Mouse (Mus musculus): Measurements from ENCODE around the gene Abcg8. TPM values are rescaled to one million over a fixed set of nuclear protein-coding genes. Genes with fewer than 3 reads are reported as not detected.

The Abcg8 gene
- polyA plus RNA-seq (2016; fragmentation: Nextera tagmentation; extraction: Ambion mirVana): not detected in 2 replicates

GRCm38 (mm10) chr17:84675951-84676366 is at the start of gene Abcg8:
Gene Abcg8 (plus strand): TSS chr17:84676302.
- Histone ChIP-seq H3K4me1 (peaks cover 7% of the 10 kb centered on the region; the same call in 1 of the 2 replicates), H3K9me3 (no peaks in the 10 kb centered on the region), H3K27me3 (replicated peaks) (peaks cover 11% of the 10 kb centered on the region; the same call in 1 of the 2 replicates), H3K4me2 (replicated peaks) (peak within 1 kb of the TSS; percentile 64), H3K9ac (peak within 1 kb of the TSS; percentile 30; the same call in 1 of the 2 replicates), H3K36me3 (no peaks in the 10 kb centered on the region), H3K27ac (no peak within 1 kb of the TSS), H3K4me3 (peak within 1 kb of the TSS; percentile 32)
- peak; percentile 48; the same call in 1 of the 2 replicates for ATAC-seq (ENCODE audit: low FRiP score, low read depth)
- 3% methylated on average over 24 of the region's 24 CpGs for WGBS

- Histone ChIP-seq H3K4me3 (peak overlapping the region; percentile 60), H3K9me3 (no peaks in the 10 kb centered on the region), H3K4me2 (replicated peaks) (peak overlapping the region; percentile 73), H3K27ac (no peak overlapping the region), H3K9ac (peak overlapping the region; percentile 55), H3K27me3 (replicated peaks) (no peaks in the 10 kb centered on the region), H3K36me3 (no peaks in the 10 kb centered on the region), H3K4me1 (peaks cover 6% of the 10 kb centered on the region)
- ATAC-seq (ENCODE audit: low FRiP score, low read depth): peak; percentile 55; the same call in 1 of the 2 replicates
- WGBS: 44% methylated on average over 9 of the region's 9 CpGs
Observed at GRCm38 (mm10) chr17:84626857-84627305, 49.2 kb upstream of the Abcg8 start.

GRCm38 (mm10) chr17:84627721-84628120 is 48.4 kb upstream of the Abcg8 start:
- Histone ChIP-seq H3K27ac (no peak overlapping the region), H3K9ac (no peak overlapping the region), H3K4me1 (peaks cover 6% of the 10 kb centered on the region), H3K36me3 (0 out of 2 replicates have a peak, but pooled peaks cover 3% of the 10 kb centered on the region), H3K27me3 (replicated peaks) (no peaks in the 10 kb centered on the region), H3K4me3 (no peak overlapping the region), H3K4me2 (replicated peaks) (no peak overlapping the region), H3K9me3 (no peaks in the 10 kb centered on the region)
- no peak for ATAC-seq (ENCODE audit: low FRiP score, low read depth)
- 84% methylated on average over 10 of the region's 10 CpGs for WGBS

GRCm38 (mm10) chr17:84628611-84629010 is 47.5 kb upstream of the Abcg8 start:
- no peak for ATAC-seq (ENCODE audit: low FRiP score, low read depth)
- no peaks in the 10 kb centered on the region for H3K27me3 ChIP-seq (replicated peaks)
- 0 out of 2 replicates have a peak, but pooled peaks cover 3% of the 10 kb centered on the region for H3K36me3 ChIP-seq
- H3K27ac ChIP-seq: no peak overlapping the region
- H3K4me3 ChIP-seq: no peak overlapping the region
- H3K4me2 ChIP-seq (replicated peaks): no peak overlapping the region
- 87% methylated on average over 9 of the region's 9 CpGs for WGBS
- peaks cover 6% of the 10 kb centered on the region for H3K4me1 ChIP-seq
- H3K9me3 ChIP-seq: no peaks in the 10 kb centered on the region
- no peak overlapping the region for H3K9ac ChIP-seq

GRCm38 (mm10) chr17:84631836-84632235 is 44.3 kb upstream of the Abcg8 start:
- Histone ChIP-seq H3K27ac (no peak overlapping the region), H3K4me2 (replicated peaks) (no peak overlapping the region), H3K9ac (no peak overlapping the region), H3K36me3 (0 out of 2 replicates have a peak, but pooled peaks cover 3% of the 10 kb centered on the region), H3K4me1 (peaks cover 3% of the 10 kb centered on the region; the same call in 1 of the 2 replicates), H3K27me3 (replicated peaks) (no peaks in the 10 kb centered on the region), H3K4me3 (no peak overlapping the region), H3K9me3 (no peaks in the 10 kb centered on the region)
- ATAC-seq (ENCODE audit: low FRiP score, low read depth): no peak
- 87% methylated on average over 6 of the region's 6 CpGs for WGBS

- no peak for ATAC-seq (ENCODE audit: low FRiP score, low read depth)
- H3K27ac ChIP-seq: no peak overlapping the region
Observed at GRCm38 (mm10) chr17:84633443-84633842, 42.7 kb upstream of the Abcg8 start.

GRCm38 (mm10) chr17:84636328-84636727 is 39.8 kb upstream of the Abcg8 start:
- 0 out of 2 replicates have a peak, but pooled peaks cover 3% of the 10 kb centered on the region for H3K36me3 ChIP-seq
- WGBS: 75% methylated on average over 8 of the region's 8 CpGs
- H3K9ac ChIP-seq: no peak overlapping the region
- H3K4me2 ChIP-seq (replicated peaks): no peak overlapping the region
- ATAC-seq (ENCODE audit: low FRiP score, low read depth): no peak
- H3K4me3 ChIP-seq: no peak overlapping the region
- H3K9me3 ChIP-seq: no peaks in the 10 kb centered on the region
- no peak overlapping the region for H3K27ac ChIP-seq
- no peaks in the 10 kb centered on the region for H3K27me3 ChIP-seq (replicated peaks)
- H3K4me1 ChIP-seq: no peaks in the 10 kb centered on the region

More at GRCm38 (mm10) chr17:84633443-84633842, 42.7 kb upstream of the Abcg8 start:
- Histone ChIP-seq H3K4me3 (no peak overlapping the region), H3K9me3 (no peaks in the 10 kb centered on the region), H3K4me2 (replicated peaks) (no peak overlapping the region), H3K36me3 (0 out of 2 replicates have a peak, but pooled peaks cover 3% of the 10 kb centered on the region), H3K27me3 (replicated peaks) (no peaks in the 10 kb centered on the region), H3K4me1 (no peaks in the 10 kb centered on the region), H3K9ac (no peak overlapping the region)
- 86% methylated on average over 13 of the region's 13 CpGs for WGBS

GRCm38 (mm10) chr17:84637971-84638370 is 38.1 kb upstream of the Abcg8 start:
- no peaks in the 10 kb centered on the region for H3K4me1 ChIP-seq
- no peaks in the 10 kb centered on the region for H3K27me3 ChIP-seq (replicated peaks)
- no peaks in the 10 kb centered on the region for H3K36me3 ChIP-seq
- H3K9me3 ChIP-seq: no peaks in the 10 kb centered on the region
- no peak overlapping the region for H3K4me3 ChIP-seq
- WGBS: 94% methylated on average over 6 of the region's 6 CpGs
- no peak for ATAC-seq (ENCODE audit: low FRiP score, low read depth)
- no peak overlapping the region for H3K9ac ChIP-seq
- H3K27ac ChIP-seq: no peak overlapping the region
- no peak overlapping the region for H3K4me2 ChIP-seq (replicated peaks)

- Histone ChIP-seq H3K9ac (no peak overlapping the region), H3K9me3 (no peaks in the 10 kb centered on the region), H3K27ac (no peak overlapping the region), H3K4me1 (0 out of 2 replicates have a peak, but pooled peaks cover 3% of the 10 kb centered on the region), H3K27me3 (replicated peaks) (no peaks in the 10 kb centered on the region), H3K4me2 (replicated peaks) (no peak overlapping the region), H3K4me3 (no peak overlapping the region), H3K36me3 (no peaks in the 10 kb centered on the region)
- WGBS: 60% methylated on average over 10 of the region's 10 CpGs
- no peak for ATAC-seq (ENCODE audit: low FRiP score, low read depth)
Observed at GRCm38 (mm10) chr17:84639796-84640378, 36.2 kb upstream of the Abcg8 start.

GRCm38 (mm10) chr17:84641893-84642292 is 34.2 kb upstream of the Abcg8 start:
- Histone ChIP-seq H3K36me3 (no peaks in the 10 kb centered on the region), H3K4me3 (no peak overlapping the region), H3K9ac (no peak overlapping the region), H3K4me1 (peaks cover 7% of the 10 kb centered on the region; the same call in 1 of the 2 replicates), H3K9me3 (no peaks in the 10 kb centered on the region), H3K27ac (no peak overlapping the region), H3K4me2 (replicated peaks) (no peak overlapping the region), H3K27me3 (replicated peaks) (no peaks in the 10 kb centered on the region)
- 40% methylated on average over 3 of the region's 3 CpGs for WGBS
- no peak for ATAC-seq (ENCODE audit: low FRiP score, low read depth)

GRCm38 (mm10) chr17:84642324-84642723 is 33.8 kb upstream of the Abcg8 start:
- Histone ChIP-seq H3K27ac (no peak overlapping the region), H3K4me3 (no peak overlapping the region), H3K36me3 (no peaks in the 10 kb centered on the region), H3K4me2 (replicated peaks) (no peak overlapping the region), H3K9ac (no peak overlapping the region), H3K27me3 (replicated peaks) (no peaks in the 10 kb centered on the region), H3K4me1 (peaks cover 7% of the 10 kb centered on the region; the same call in 1 of the 2 replicates), H3K9me3 (no peaks in the 10 kb centered on the region)
- no peak for ATAC-seq (ENCODE audit: low FRiP score, low read depth)
- 92% methylated on average over 9 of the region's 9 CpGs for WGBS

GRCm38 (mm10) chr17:84644292-84645050 is 31.6 kb upstream of the Abcg8 start:
- Histone ChIP-seq H3K9ac (no peak overlapping the region), H3K4me2 (replicated peaks) (no peak overlapping the region), H3K4me3 (no peak overlapping the region), H3K4me1 (peaks cover 7% of the 10 kb centered on the region; the same call in 1 of the 2 replicates), H3K27me3 (replicated peaks) (no peaks in the 10 kb centered on the region), H3K27ac (no peak overlapping the region), H3K9me3 (no peaks in the 10 kb centered on the region), H3K36me3 (no peaks in the 10 kb centered on the region)
- no peak for ATAC-seq (ENCODE audit: low FRiP score, low read depth)
- WGBS: 65% methylated on average over 16 of the region's 16 CpGs
